Mouse (Mus musculus): ENCODE data around the gene Gpank1.

Gpank1 gene

GRCm38 (mm10) chr17:35121143-35121799 is at the start of gene Gpank1:
TSS of gene Gpank1 (plus strand) at chr17:35121455.
- DNase-seq (ENCODE audit: low read depth, low spot score), result peak; percentile 99

- no peak for DNase-seq (ENCODE audit: low read depth, low spot score)
Observed at GRCm38 (mm10) chr17:35074097-35074496, 47.2 kb upstream of the Gpank1 start.

GRCm38 (mm10) chr17:35076507-35077176 is 44.6 kb upstream of the Gpank1 start, which contains the start of gene Ly6g6e:
TSS of gene Ly6g6e (plus strand) at chr17:35076902.
- DNase-seq (ENCODE audit: low read depth, low spot score), result no peak

GRCm38 (mm10) chr17:35077285-35077684 is 44.0 kb upstream of the Gpank1 start:
- no peak for DNase-seq (ENCODE audit: low read depth, low spot score)

- no peak for DNase-seq (ENCODE audit: low read depth, low spot score)
Observed at GRCm38 (mm10) chr17:35077786-35078233, 43.4 kb upstream of the Gpank1 start, which contains the start of gene Ly6g6d. TSS of gene Ly6g6d (minus strand) at chr17:35078065.

GRCm38 (mm10) chr17:35079778-35080177 is 41.5 kb upstream of the Gpank1 start:
- DNase-seq (ENCODE audit: low read depth, low spot score), result no peak

- no peak for DNase-seq (ENCODE audit: low read depth, low spot score)
Observed at GRCm38 (mm10) chr17:35080248-35080647, 41.0 kb upstream of the Gpank1 start.

GRCm38 (mm10) chr17:35080710-35081109 is 40.5 kb upstream of the Gpank1 start:
- no peak for DNase-seq (ENCODE audit: low read depth, low spot score)

- DNase-seq (ENCODE audit: low read depth, low spot score), result no peak
Observed at GRCm38 (mm10) chr17:35082841-35083576, 38.2 kb upstream of the Gpank1 start.

GRCm38 (mm10) chr17:35083929-35084497 is 37.2 kb upstream of the Gpank1 start:
- DNase-seq (ENCODE audit: low read depth, low spot score), result no peak

- no peak for DNase-seq (ENCODE audit: low read depth, low spot score)
Observed at GRCm38 (mm10) chr17:35085208-35085865, 35.9 kb upstream of the Gpank1 start, which contains the start of gene Ly6g6f. TSS of gene Ly6g6f (minus strand) at chr17:35085610.

- DNase-seq (ENCODE audit: low read depth, low spot score), result no peak
Observed at GRCm38 (mm10) chr17:35088151-35088550, 33.1 kb upstream of the Gpank1 start.

- DNase-seq (ENCODE audit: low read depth, low spot score), result peak; percentile 91
Observed at GRCm38 (mm10) chr17:35088825-35089644, 32.2 kb upstream of the Gpank1 start, which contains the start of gene Abhd16a. TSS of gene Abhd16a (plus strand) at chr17:35089263.

GRCm38 (mm10) chr17:35090166-35090932 is 30.9 kb upstream of the Gpank1 start:
- DNase-seq (ENCODE audit: low read depth, low spot score), result no peak

GRCm38 (mm10) chr17:35092403-35093198 is 28.7 kb upstream of the Gpank1 start:
- DNase-seq (ENCODE audit: low read depth, low spot score), result no peak

GRCm38 (mm10) chr17:35094475-35095365 is 26.5 kb upstream of the Gpank1 start:
- no peak for DNase-seq (ENCODE audit: low read depth, low spot score)

GRCm38 (mm10) chr17:35096597-35096996 is 24.7 kb upstream of the Gpank1 start:
- no peak for DNase-seq (ENCODE audit: low read depth, low spot score)

GRCm38 (mm10) chr17:35097164-35097655 is 24.0 kb upstream of the Gpank1 start:
- DNase-seq (ENCODE audit: low read depth, low spot score), result no peak
